Mouse (Mus musculus): Measurements from ENCODE around the gene Atxn1. TPM values are rescaled to one million over a fixed set of nuclear protein-coding genes. Genes with fewer than 3 reads are reported as not detected.

The Atxn1 gene
- polyA plus RNA-seq, 1 experiment from 2014 or later, result 5.4 TPM

GRCm38 (mm10) chr13:45513009-45513984 is 451.5 kb downstream of the Atxn1 start:
- 71% methylated on average over 12 of the region's 12 CpGs for WGBS
- H3K27ac ChIP-seq, result no peak overlapping the region

DNA sequence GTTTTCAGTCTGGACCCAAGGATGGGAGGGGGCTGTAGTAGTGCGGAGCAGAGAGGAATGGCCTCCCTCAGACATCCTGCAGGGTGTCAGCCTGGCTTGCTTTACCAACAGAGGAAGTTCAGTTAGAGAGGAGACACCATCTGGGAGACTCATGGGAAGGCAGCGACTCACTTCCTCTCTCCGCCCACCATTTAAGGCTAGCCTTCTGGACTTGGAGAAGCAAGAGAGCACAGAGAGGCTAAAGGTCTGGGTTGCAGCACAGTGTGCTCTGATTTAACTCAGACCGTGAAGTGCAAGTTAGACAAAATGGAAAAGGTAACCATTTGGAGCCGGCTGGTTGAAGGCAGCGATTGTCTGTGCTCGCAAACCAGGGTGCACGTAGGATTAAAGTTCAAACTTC is 452.3 kb downstream of the Atxn1 start:
- H3K9me3 ChIP-seq, result no peaks in the 10 kb centered on the region
- H3K9ac ChIP-seq, result no peak overlapping the region
- H3K27me3 ChIP-seq, result no peaks in the 10 kb centered on the region
- ATAC-seq (ENCODE audit: insufficient number of reproducible peaks, low FRiP score, low TSS enrichment, low read depth), result no peak
- no peak overlapping the region for H3K4me2 ChIP-seq
- peaks cover 48% of the 10 kb centered on the region for H3K4me1 ChIP-seq
- H3K27ac ChIP-seq, result 0 out of 2 replicates have a peak overlapping the region, but pooled peaks have one; percentile 4
- no peaks in the 10 kb centered on the region for H3K36me3 ChIP-seq
- WGBS, result 74% methylated on average over 8 of the region's 8 CpGs
- H3K4me3 ChIP-seq, result no peak overlapping the region

More at GRCm38 (mm10) chr13:45513009-45513984, 451.5 kb downstream of the Atxn1 start:
- Histone ChIP-seq H3K9ac (no peak overlapping the region), H3K9me3 (no peaks in the 10 kb centered on the region), H3K36me3 (no peaks in the 10 kb centered on the region), H3K4me2 (no peak overlapping the region), H3K27me3 (no peaks in the 10 kb centered on the region), H3K4me3 (no peak overlapping the region), H3K4me1 (peaks cover 40% of the 10 kb centered on the region)
- ATAC-seq (ENCODE audit: insufficient number of reproducible peaks, low FRiP score, low TSS enrichment, low read depth), result no peak

DNA sequence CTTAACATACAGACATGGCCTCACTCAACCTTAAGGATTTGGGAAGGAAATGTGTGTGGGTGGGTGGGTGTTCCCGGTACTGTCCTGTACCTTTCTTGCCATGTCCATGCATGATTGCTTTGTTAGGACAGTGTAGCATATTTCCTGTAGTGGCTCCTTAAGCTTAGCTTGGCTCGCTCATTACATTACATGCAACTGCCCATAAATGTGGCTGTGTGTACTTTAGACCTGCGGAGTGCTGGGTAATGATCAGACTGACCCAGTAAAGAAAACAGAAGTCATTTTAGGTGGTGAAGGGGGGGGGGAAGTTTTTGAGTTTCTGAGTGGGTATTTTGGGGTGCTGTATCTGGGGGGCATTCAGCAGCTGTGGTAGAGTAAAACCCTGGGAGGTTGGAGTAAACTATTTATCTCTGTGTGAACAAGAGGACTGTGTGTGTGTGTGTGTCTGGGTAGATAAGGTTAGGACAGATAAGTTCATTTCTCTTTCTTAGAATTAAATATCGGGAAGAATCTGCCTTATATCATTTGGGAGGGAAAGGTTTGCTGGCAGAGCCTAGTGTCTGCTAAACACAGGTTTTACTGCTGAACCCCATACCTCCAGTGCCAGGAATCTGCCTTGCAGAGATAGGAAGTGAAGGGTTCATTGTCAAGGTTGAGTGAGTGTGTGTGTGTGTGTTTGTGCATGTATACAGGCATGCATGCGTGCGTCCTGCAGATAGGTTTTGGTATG is 452.9 kb downstream of the Atxn1 start:
- H3K4me3 ChIP-seq, result no peak overlapping the region
- 0 out of 2 replicates have a peak overlapping the region, but pooled peaks have one; percentile 4 for H3K27ac ChIP-seq
- H3K4me2 ChIP-seq, result no peak overlapping the region
- H3K27me3 ChIP-seq, result no peaks in the 10 kb centered on the region
- no peaks in the 10 kb centered on the region for H3K9me3 ChIP-seq
- H3K9ac ChIP-seq, result no peak overlapping the region
- H3K4me1 ChIP-seq, result peaks cover 46% of the 10 kb centered on the region
- H3K36me3 ChIP-seq, result no peaks in the 10 kb centered on the region
- 74% methylated on average over 6 of the region's 6 CpGs for WGBS
- no peak for ATAC-seq (ENCODE audit: insufficient number of reproducible peaks, low FRiP score, low TSS enrichment, low read depth)

- no peak for ATAC-seq (ENCODE audit: insufficient number of reproducible peaks, low FRiP score, low TSS enrichment, low read depth)
- no peak overlapping the region for H3K4me2 ChIP-seq
- H3K36me3 ChIP-seq, result no peaks in the 10 kb centered on the region
- peaks cover 29% of the 10 kb centered on the region for H3K4me1 ChIP-seq
- 76% methylated on average over 6 of the region's 6 CpGs for WGBS
- no peak overlapping the region for H3K4me3 ChIP-seq
- no peaks in the 10 kb centered on the region for H3K27me3 ChIP-seq
- no peak overlapping the region for H3K9ac ChIP-seq
- no peaks in the 10 kb centered on the region for H3K9me3 ChIP-seq
- no peak overlapping the region for H3K27ac ChIP-seq
These were observed 455.4 kb downstream of the Atxn1 start for GRCm38 (mm10) chr13:45509366-45509765.

- ATAC-seq (ENCODE audit: insufficient number of reproducible peaks, low FRiP score, low TSS enrichment, low read depth), result no peak
- Histone ChIP-seq H3K27ac (no peak overlapping the region), H3K36me3 (no peaks in the 10 kb centered on the region), H3K9me3 (no peaks in the 10 kb centered on the region), H3K4me2 (peak overlapping the region; percentile 93), H3K4me1 (peaks cover 23% of the 10 kb centered on the region), H3K9ac (no peak overlapping the region), H3K4me3 (peak overlapping the region; percentile 55), H3K27me3 (no peaks in the 10 kb centered on the region)
- WGBS, result 3% methylated on average over 8 of the region's 8 CpGs
These were observed 456.3 kb downstream of the Atxn1 start for GRCm38 (mm10) chr13:45508495-45508894.

DNA sequence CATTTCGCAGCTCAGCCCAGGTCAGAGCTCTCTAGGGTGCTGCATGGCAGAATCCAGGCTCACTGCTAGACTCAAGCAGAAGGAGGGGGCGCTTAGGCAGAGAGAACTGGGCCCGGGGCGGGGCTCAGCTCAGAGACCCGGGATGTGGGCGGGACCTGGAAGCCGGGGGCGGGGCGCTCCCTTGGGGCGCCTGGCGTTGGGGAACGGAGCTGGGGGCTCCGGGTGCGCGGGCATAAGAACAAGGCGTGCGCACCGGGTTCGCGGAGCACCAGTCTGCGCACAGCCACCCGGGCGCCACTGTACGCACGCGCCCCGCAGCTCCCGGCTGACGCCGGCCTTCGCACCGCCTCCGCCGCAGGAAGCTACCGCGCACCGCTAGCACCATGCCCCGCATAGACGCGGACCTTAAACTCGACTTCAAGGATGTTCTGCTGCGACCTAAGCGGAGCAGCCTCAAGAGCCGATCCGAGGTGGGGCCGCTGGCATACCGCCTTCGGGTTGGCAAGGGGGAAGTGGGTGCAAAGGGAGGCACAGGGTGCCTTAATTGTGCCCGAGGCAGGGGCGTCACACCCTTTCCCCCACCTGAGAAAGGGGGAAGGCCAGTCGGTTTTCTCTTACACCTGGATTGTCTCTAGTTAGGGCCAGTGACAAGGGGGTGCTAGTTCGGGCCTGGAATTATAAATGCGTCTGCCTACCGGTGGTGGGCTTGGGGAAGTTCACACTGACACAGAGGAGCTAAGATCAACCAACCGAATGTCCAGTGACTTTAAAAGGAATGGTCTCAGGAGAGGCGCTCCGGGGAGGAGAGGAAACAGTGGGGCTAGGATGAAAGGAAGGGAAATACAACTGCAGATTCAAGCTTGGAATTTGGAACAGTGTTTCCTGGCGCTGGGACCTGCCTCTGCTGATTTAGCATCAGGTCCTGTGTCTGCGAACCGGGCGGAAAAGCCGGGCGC is 457.3 kb downstream of the Atxn1 start, which contains the start of gene Gmpr:
Gmpr (plus strand) TSS at position 171 of the 956 bp plus-strand sequence.
- Histone ChIP-seq H3K4me2 (peak within 1 kb of the TSS; percentile 93), H3K4me3 (peak within 1 kb of the TSS; percentile 55), H3K9me3 (no peaks in the 10 kb centered on the region), H3K36me3 (no peaks in the 10 kb centered on the region), H3K27me3 (no peaks in the 10 kb centered on the region), H3K4me1 (peaks cover 21% of the 10 kb centered on the region), H3K9ac (peak within 1 kb of the TSS; percentile 56), H3K27ac (peak within 1 kb of the TSS; percentile 23; the same call in 1 of the 2 replicates)
- WGBS, result 2% methylated on average over 63 of the region's 63 CpGs
- peak; percentile 57 for ATAC-seq (ENCODE audit: insufficient number of reproducible peaks, low FRiP score, low TSS enrichment, low read depth)

DNA sequence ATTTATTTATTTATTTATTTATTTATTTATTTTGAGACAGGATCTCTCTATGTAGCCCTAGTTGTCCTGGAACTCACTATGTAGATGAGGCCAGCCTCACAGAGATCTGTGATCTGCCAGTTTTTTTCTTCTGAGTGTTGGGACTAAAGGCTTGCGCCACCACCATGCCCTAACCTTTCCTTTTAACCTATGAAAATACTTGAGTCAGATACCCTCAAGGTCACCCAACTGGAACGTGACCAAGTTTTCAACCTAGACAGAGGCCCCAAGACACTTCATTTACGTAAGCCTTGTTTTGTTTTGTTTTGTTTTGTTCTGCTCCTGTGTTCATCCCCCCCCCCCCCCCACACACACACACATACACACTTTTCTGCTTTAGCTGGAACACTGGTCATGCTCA is 459.3 kb downstream of the Atxn1 start:
- WGBS, result 98% methylated on average over 3 of the region's 3 CpGs
- Histone ChIP-seq H3K27ac (no peak overlapping the region), H3K27me3 (no peaks in the 10 kb centered on the region), H3K9ac (no peak overlapping the region), H3K4me1 (peaks cover 19% of the 10 kb centered on the region), H3K36me3 (no peaks in the 10 kb centered on the region), H3K4me3 (no peak overlapping the region), H3K9me3 (no peaks in the 10 kb centered on the region), H3K4me2 (no peak overlapping the region)
- ATAC-seq (ENCODE audit: insufficient number of reproducible peaks, low FRiP score, low TSS enrichment, low read depth), result no peak; the same call in 1 of the 2 replicates

GRCm38 (mm10) chr13:45502791-45503190 is 462.0 kb downstream of the Atxn1 start:
- Histone ChIP-seq H3K9ac (no peak overlapping the region), H3K4me3 (no peak overlapping the region), H3K4me1 (peaks cover 8% of the 10 kb centered on the region; the same call in 1 of the 2 replicates), H3K9me3 (no peaks in the 10 kb centered on the region), H3K4me2 (no peak overlapping the region), H3K27ac (no peak overlapping the region), H3K36me3 (no peaks in the 10 kb centered on the region), H3K27me3 (no peaks in the 10 kb centered on the region)
- 83% methylated on average over 5 of the region's 5 CpGs for WGBS
- no peak for ATAC-seq (ENCODE audit: insufficient number of reproducible peaks, low FRiP score, low TSS enrichment, low read depth)

- H3K27ac ChIP-seq, result no peak overlapping the region
- H3K9ac ChIP-seq, result no peak overlapping the region
- no peak for ATAC-seq (ENCODE audit: insufficient number of reproducible peaks, low FRiP score, low TSS enrichment, low read depth)
- H3K27me3 ChIP-seq, result no peaks in the 10 kb centered on the region
- no peaks in the 10 kb centered on the region for H3K36me3 ChIP-seq
- no peak overlapping the region for H3K4me2 ChIP-seq
- no peak overlapping the region for H3K4me3 ChIP-seq
- 84% methylated on average over 3 of the region's 3 CpGs for WGBS
- no peaks in the 10 kb centered on the region for H3K4me1 ChIP-seq
- no peaks in the 10 kb centered on the region for H3K9me3 ChIP-seq
These were observed 464.9 kb downstream of the Atxn1 start for GRCm38 (mm10) chr13:45499906-45500305.

All from limb, embryonic 15.5 days (tissue).